Mouse (Mus musculus) lung, embryonic 14.5 days (tissue): ENCODE measurements at regions not wholly inside any gene's neighbourhood (a gene's known extent, or its start where the extent isn't known, plus 50 kb on each side); places are given as distances from the start of the nearest gene placed in this dataset.

Experiments
- ATAC-seq: fragments of 200-750 bp; cut with Nextera tagmentation; 2 replicates; pipeline ENCODE4 v1.8.0; 2017; ENCODE audit warnings: mild to moderate bottlenecking, moderate TSS enrichment, moderate library complexity; ENCODE audit not compliant: insufficient read depth
- DNase-seq: peaks from one replicate; pipeline ENCODE4 v3.0.0-alpha.2; 2015
- H3K27ac ChIP-seq: fragments of 300-500 bp; sonication (generic); 2 replicates; pipeline ENCODE4 v1.5.1; 2014; ENCODE audit warnings: low read depth, mild to moderate bottlenecking, moderate library complexity
- H3K27me3 ChIP-seq: fragments of 300-500 bp; sonication (generic); 2 replicates; pipeline ENCODE4 v1.6.1; 2014; ENCODE audit warnings: low read length, control low read depth; ENCODE audit not compliant: insufficient read depth
- H3K36me3 ChIP-seq: fragments of 300-500 bp; sonication (generic); 2 replicates; pipeline ENCODE4 v1.6.1; 2014; ENCODE audit warnings: control low read depth; ENCODE audit not compliant: insufficient read depth
- H3K4me1 ChIP-seq: fragments of 300-500 bp; sonication (generic); 2 replicates; pipeline ENCODE4 v1.6.1; 2014; ENCODE audit warnings: antibody characterized with exemption, control low read depth; ENCODE audit not compliant: insufficient read depth
- H3K4me2 ChIP-seq: fragments of 300-500 bp; sonication (generic); 2 replicates; pipeline ENCODE4 v1.6.1; 2014; ENCODE audit warnings: mild to moderate bottlenecking
- H3K4me3 ChIP-seq: fragments of 300-500 bp; sonication (generic); 2 replicates; pipeline ENCODE4 v1.5.1; 2014; ENCODE audit warnings: low read depth, low read length
- H3K9ac ChIP-seq: fragments of 300-500 bp; sonication (generic); 2 replicates; pipeline ENCODE4 v1.6.1; 2014
- H3K9me3 ChIP-seq: fragments of 300-500 bp; sonication (generic); 2 replicates; pipeline ENCODE4 v1.6.1; 2016; ENCODE audit warnings: low read depth, low read length, control low read depth
- CTCF ChIP-seq: IDR thresholded peaks from 2 replicates; pipeline ENCODE4 v1.5.1; 2016; ENCODE audit warnings: antibody characterized with exemption, low read depth
- WGBS: fragments of 180-500 bp; shearing (Covaris S2); extraction: QIAGEN DNeasy Blood & Tissue Kit; methylation state at CpG from one replicate; pipeline ENCODE4 v1.1.7; 2014; 5-methylcytosine and 5-hydroxymethylcytosine counted together

GRCm38 (mm10) chr6:64896420-64896819 lies 146.0 kb upstream of the Smarcad1 start:
- H3K4me3 ChIP-seq: no peak overlapping the region
- TF ChIP-seq CTCF: no peak
- no peak overlapping the region for H3K4me2 ChIP-seq
- no peaks in the 10 kb centered on the region for H3K9me3 ChIP-seq
- no peak overlapping the region for H3K27ac ChIP-seq
- WGBS: 69% methylated on average over 5 of the region's 5 CpGs
- H3K4me1 ChIP-seq: no peaks in the 10 kb centered on the region
- no peaks in the 10 kb centered on the region for H3K36me3 ChIP-seq
- no peaks in the 10 kb centered on the region for H3K27me3 ChIP-seq
- ATAC-seq: no peak
- no peak for DNase-seq
- H3K9ac ChIP-seq: no peak overlapping the region
